Mouse (Mus musculus) erythroid progenitor cell, adult 5-6 weeks (primary cell): ENCODE measurements around the gene Vma21-ps. TPM values are rescaled to one million over a fixed set of nuclear protein-coding genes. Genes with fewer than 3 reads are reported as not detected.
"Not testable (repeated sequence)": the region's sequence is repeated elsewhere in the genome, so short reads cannot be mapped to it uniquely, and the experiment has no call there.

Experiments
- ATAC-seq: replicated peaks from 2 replicates; pipeline ENCODE4 v1.8.0; 2016; ENCODE audit warnings: moderate number of reproducible peaks, mild to moderate bottlenecking, moderate TSS enrichment, inconsistent platforms; ENCODE audit not compliant: poor library complexity, low FRiP score, severe bottlenecking
- total RNA-seq, 2 experiments: library from RNA; stranded (forward) in 1 of 2; stranded (reverse) in 1 of 2; fragments of 150-400 nt in 1 of 2; fragments of 186-747, 209-891 nt in 1 of 2; gene quantifications; 2 replicates each; pipeline versions ENCODE4 v1.2.3 to v1.2.4; 2015 to 2017; ENCODE audit warnings: low replicate concordance in 2 of 2

Vma21-ps gene
- not detected in 2 replicates for total RNA-seq (2015; ENCODE audit: low replicate concordance)
- total RNA-seq (2017; ENCODE audit: low replicate concordance) = not detected in 2 replicates

GRCm38 (mm10) chr4:52497144-52497543 lies at the start of gene Vma21-ps:
Gene Vma21-ps (minus strand): TSS chr4:52497244.
- ATAC-seq = not testable (repeated sequence)

DNA sequence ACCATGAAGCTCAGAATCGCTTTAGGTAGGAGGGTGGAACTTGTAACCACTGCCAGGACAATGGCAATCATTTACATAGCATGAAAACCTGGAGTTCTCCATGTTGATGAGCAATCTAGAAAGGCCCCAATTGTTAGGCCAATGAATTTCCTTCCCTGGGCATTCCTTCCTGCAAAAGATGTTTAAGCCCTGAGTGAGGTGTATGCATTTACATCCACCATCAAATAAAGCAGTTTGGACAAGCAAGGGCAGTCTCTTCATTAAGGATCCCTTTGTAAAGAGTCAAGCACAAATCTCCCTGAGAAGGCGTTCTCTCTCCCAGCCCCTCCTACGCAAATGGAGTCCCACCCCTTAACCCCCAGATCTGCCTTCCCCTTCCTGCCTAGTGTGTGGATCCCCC lies 46.0 kb upstream of the Vma21-ps start:
- no peak for ATAC-seq

DNA sequence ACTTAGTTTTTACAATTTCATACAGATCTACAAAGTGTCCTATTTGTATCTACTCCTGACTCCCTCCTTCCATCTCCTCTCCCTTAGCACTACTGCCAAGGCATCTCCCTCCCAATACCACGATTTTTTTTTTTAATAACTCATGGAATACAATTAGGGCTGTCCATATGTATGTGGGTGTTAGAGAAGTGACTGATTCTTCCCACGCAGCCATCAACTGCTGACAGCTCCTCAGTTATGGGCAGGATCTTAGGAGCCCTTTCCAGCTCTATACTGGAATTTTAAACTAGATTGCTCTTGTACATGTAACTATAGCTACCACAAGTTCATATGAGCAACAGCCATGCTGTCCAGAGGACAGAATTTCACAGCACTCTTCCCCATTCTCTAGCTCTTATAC lies 33.6 kb upstream of the Vma21-ps start:
- no peak for ATAC-seq

- ATAC-seq = no peak
Observed at GRCm38 (mm10) chr4:52526464-52526863, 29.4 kb upstream of the Vma21-ps start.

GRCm38 (mm10) chr4:52519301-52519700 lies 22.3 kb upstream of the Vma21-ps start:
- ATAC-seq = no peak

- ATAC-seq = no peak
Observed at GRCm38 (mm10) chr4:52517580-52517979, 20.5 kb upstream of the Vma21-ps start.

DNA sequence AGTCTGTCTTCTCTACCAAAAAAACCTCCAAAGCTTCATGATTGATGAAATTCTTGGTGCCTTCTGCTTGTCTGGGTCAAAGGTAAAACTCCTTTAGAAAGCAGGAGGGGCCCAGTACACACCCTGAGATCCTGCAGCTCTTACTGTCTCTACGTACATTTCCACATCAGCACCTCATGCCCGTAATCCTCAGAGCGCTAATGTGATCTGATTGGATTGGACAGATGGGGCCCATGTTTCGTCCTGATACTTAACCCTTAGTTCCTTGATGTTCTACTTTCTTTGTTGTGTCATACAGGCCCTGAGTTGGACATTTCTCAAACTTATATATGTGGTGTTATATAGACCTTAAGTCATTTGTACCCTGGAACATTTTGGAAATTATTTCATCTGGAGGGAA lies 9.6 kb downstream of the Vma21-ps start:
- ATAC-seq = no peak

DNA sequence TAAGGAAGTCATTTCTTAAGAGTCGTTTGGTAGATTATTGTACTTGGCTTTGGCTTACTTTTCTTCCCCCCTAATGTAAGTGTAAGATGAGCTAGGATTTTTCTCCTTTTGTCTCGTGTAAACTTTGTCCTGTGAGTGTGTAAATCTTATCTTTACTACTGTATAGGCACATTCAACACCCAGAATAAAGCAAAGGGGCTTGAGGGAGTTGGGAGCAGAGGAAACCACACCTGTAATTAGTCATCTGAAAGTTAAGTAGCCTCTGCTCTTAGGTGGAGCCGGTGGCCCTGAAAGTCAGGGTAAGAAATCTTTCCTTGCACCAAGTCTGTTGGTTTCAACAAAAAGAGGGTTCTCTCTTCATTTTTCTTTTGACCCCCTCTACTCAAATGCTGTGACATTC lies 23.6 kb downstream of the Vma21-ps start:
- ATAC-seq = no peak

GRCm38 (mm10) chr4:52461321-52461720 lies 35.7 kb downstream of the Vma21-ps start:
- no peak for ATAC-seq

DNA sequence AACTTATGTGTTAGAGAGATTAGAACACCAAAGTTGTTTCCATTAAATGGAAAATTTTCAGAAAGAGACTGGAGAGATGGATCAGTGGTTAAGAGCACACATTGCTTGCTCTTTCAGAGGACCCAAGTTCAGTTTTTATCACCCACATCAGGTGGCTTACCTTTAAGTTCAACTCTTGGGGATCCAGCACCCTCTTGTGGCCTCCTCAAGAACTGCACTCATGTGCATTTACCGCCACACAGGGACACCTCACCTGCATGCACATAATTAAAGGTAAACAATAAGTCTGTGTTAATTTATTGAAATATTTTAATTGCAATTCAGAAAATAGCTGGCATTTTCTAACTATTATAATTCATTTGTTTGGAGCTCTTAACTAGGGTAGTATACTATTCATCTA lies 37.3 kb downstream of the Vma21-ps start:
- ATAC-seq = no peak

Other genes with a start within 250 kb of the Vma21-ps start
- gene Smc2, start 58.0 kb downstream of the Vma21-ps start, total RNA-seq (2015; ENCODE audit: low replicate concordance) = 183 and 207 TPM in 2 replicates
- 393 and 448 TPM in 2 replicates for gene Smc2, start 58.0 kb downstream of the Vma21-ps start, total RNA-seq (2017; ENCODE audit: low replicate concordance)
- not detected in 2 replicates for gene Toporsl, start 99.0 kb upstream of the Vma21-ps start, total RNA-seq (2015; ENCODE audit: low replicate concordance)
- not detected in 2 replicates for gene Toporsl, start 99.0 kb upstream of the Vma21-ps start, total RNA-seq (2017; ENCODE audit: low replicate concordance)